ENCODE assay signal across 31 mouse cellular contexts in the genomic region with DNA sequence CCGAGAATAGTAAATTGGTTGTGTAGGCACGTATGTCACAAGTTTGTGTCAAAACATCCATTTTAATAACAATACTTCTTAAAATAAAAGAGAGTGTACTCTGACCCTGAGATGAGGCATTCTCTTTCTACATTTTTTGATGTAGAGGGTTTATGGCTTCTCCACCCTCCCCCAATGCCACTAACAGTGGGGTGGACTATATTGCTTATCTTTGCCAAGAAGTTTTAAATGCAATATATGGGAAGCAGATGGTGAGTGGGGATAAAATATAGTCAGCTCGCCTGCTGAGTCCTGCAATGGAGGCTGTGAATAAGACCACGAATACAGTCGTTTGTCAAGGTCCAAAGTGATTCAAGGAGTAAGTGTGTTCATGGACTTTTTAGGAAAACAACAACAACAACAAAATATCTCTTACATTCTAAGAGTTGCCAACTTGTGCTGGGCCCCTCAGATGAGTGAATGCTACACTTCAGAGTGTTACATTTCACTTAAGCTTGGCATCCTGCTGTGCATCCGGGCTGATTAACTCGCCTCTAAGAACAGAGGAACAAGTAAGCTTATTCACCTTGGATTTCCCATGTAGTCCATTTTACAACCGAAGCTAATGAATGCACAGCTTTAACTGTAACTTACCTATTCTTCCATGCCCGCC. TPM values are rescaled to one million over a fixed set of nuclear protein-coding genes. Genes with fewer than 3 reads are reported as not detected.
A peak's percentile ranks its signal among the peaks of the same experiment; 100 is the strongest.
DNase-seq lines count a peak whose midpoint lies in the region; ATAC-seq and TF ChIP-seq lines count a peak whose summit lies in the region.
"Had no signal": no experiment of that assay in that cellular context is flagged by ENCODE, and none has a peak within 500 bp of the region (broad histone marks: within the 10 kb centered on the region; RNA-seq: fewer than 3 reads in every experiment).

No protein-coding gene starts in this region.

- no peaks in the 10 kb centered on the region for H3K27me3 ChIP-seq in forebrain, embryonic 16.5 days (replicated peaks; ENCODE audit: control insufficient read depth, insufficient read depth, low read length)
- no peaks in the 10 kb centered on the region for H3K27me3 ChIP-seq in forebrain, embryonic 12.5 days
- no peaks in the 10 kb centered on the region for H3K27me3 ChIP-seq in midbrain, embryonic 11.5 days (ENCODE audit: control insufficient read depth, insufficient read depth, low read length)
- H3K27me3 ChIP-seq in midbrain, embryonic 13.5 days = no peaks in the 10 kb centered on the region
- no peaks in the 10 kb centered on the region for H3K27me3 ChIP-seq in limb, embryonic 14.5 days (ENCODE audit: control insufficient read depth, insufficient read depth, low read length)
- H3K27me3 ChIP-seq in kidney, adult 2 months (replicated peaks; ENCODE audit: control insufficient read depth, insufficient read depth, low read length) = no peaks in the 10 kb centered on the region
- H3K27me3 ChIP-seq: embryonic facial prominence, embryonic 13.5 days; kidney, embryonic 15.5 days; neural tube, embryonic 12.5 days; Patski; stomach, embryonic 15.5 days had no signal

- TF ChIP-seq CTCF in kidney, adult 2 months (conservative IDR thresholded peaks at IDR 0.05; ENCODE audit: insufficient read depth, insufficient read length, low read depth, low read length) = no peak

- peak; percentile 36; the same call in 1 of the 2 replicates for ATAC-seq in forebrain, embryonic 16.5 days
- no peak for ATAC-seq in forebrain, embryonic 12.5 days (ENCODE audit: low FRiP score)
- ATAC-seq in midbrain, embryonic 11.5 days (ENCODE audit: low FRiP score) = no peak
- ATAC-seq in midbrain, embryonic 13.5 days = no peak
- ATAC-seq in limb, embryonic 14.5 days (ENCODE audit: low FRiP score, low read depth) = peak; percentile 55; the same call in 1 of the 2 replicates
- ATAC-seq: inflammation-experienced regulatory T-cells, adult 6 months; midbrain, embryonic 16.5 days; Patski had no signal

- H3K4me1 ChIP-seq in forebrain, embryonic 16.5 days (replicated peaks; ENCODE audit: control insufficient read depth, insufficient read depth, low read length) = no peaks in the 10 kb centered on the region
- H3K4me1 ChIP-seq in forebrain, embryonic 12.5 days = 0 out of 2 replicates have a peak, but pooled peaks cover 6% of the 10 kb centered on the region
- no peaks in the 10 kb centered on the region for H3K4me1 ChIP-seq in midbrain, embryonic 11.5 days (ENCODE audit: control insufficient read depth, insufficient read depth, low read length)
- peaks cover 8% of the 10 kb centered on the region; the same call in 1 of the 2 replicates for H3K4me1 ChIP-seq in midbrain, embryonic 13.5 days (replicated peaks)
- H3K4me1 ChIP-seq in limb, embryonic 14.5 days (ENCODE audit: control insufficient read depth, insufficient read depth, low read length) = peaks cover 2% of the 10 kb centered on the region; the same call in 1 of the 2 replicates
- H3K4me1 ChIP-seq in kidney, adult 2 months (ENCODE audit: control insufficient read depth, insufficient read depth, low read length) = peaks cover 2% of the 10 kb centered on the region; the same call in 1 of the 2 replicates
- H3K4me1 ChIP-seq: embryonic facial prominence, embryonic 13.5 days; hindbrain, embryonic 10.5 days; kidney, embryonic 15.5 days; neural tube, embryonic 12.5 days; stomach, embryonic 15.5 days had no signal

- H3K4me3 ChIP-seq in forebrain, embryonic 16.5 days (replicated peaks; ENCODE audit: low read length) = no peak overlapping the region
- no peak overlapping the region for H3K4me3 ChIP-seq in forebrain, embryonic 12.5 days (replicated peaks)
- H3K4me3 ChIP-seq in midbrain, embryonic 11.5 days (ENCODE audit: low read depth, low read length) = no peak overlapping the region
- H3K4me3 ChIP-seq in midbrain, embryonic 13.5 days (replicated peaks) = no peak overlapping the region
- no peak overlapping the region for H3K4me3 ChIP-seq in limb, embryonic 14.5 days (replicated peaks; ENCODE audit: low read length)
- H3K4me3 ChIP-seq in kidney, adult 2 months (ENCODE audit: insufficient read depth, low read depth, low read length) = no peak overlapping the region
- H3K4me3 ChIP-seq: embryonic facial prominence, embryonic 13.5 days; forebrain, embryonic 10.5 days; hindbrain, embryonic 10.5 days; kidney, embryonic 15.5 days; neural tube, embryonic 12.5 days; stomach, embryonic 15.5 days had no signal

- H3K4me2 ChIP-seq in forebrain, embryonic 16.5 days (ENCODE audit: low read length) = no peak overlapping the region
- H3K4me2 ChIP-seq in forebrain, embryonic 12.5 days = no peak overlapping the region
- H3K4me2 ChIP-seq in midbrain, embryonic 11.5 days = no peak overlapping the region
- H3K4me2 ChIP-seq in midbrain, embryonic 13.5 days (replicated peaks) = no peak overlapping the region
- no peak overlapping the region for H3K4me2 ChIP-seq in limb, embryonic 14.5 days (replicated peaks; ENCODE audit: low read depth, low read length, severe bottlenecking)
- H3K4me2 ChIP-seq: embryonic facial prominence, embryonic 13.5 days; kidney, embryonic 15.5 days; neural tube, embryonic 12.5 days; stomach, embryonic 15.5 days had no signal

- no peaks in the 10 kb centered on the region for H3K9me3 ChIP-seq in forebrain, embryonic 16.5 days (ENCODE audit: control insufficient read depth, low read length)
- H3K9me3 ChIP-seq in forebrain, embryonic 12.5 days = peaks cover 7% of the 10 kb centered on the region; the same call in 1 of the 2 replicates
- H3K9me3 ChIP-seq in midbrain, embryonic 11.5 days (ENCODE audit: control insufficient read depth, low read length) = no peaks in the 10 kb centered on the region
- 0 out of 2 replicates have a peak, but pooled peaks cover 3% of the 10 kb centered on the region for H3K9me3 ChIP-seq in midbrain, embryonic 13.5 days
- no peaks in the 10 kb centered on the region for H3K9me3 ChIP-seq in limb, embryonic 14.5 days (ENCODE audit: control insufficient read depth, low read length)
- H3K9me3 ChIP-seq: kidney, embryonic 15.5 days; neural tube, embryonic 12.5 days; stomach, embryonic 15.5 days had no signal

- TF ChIP-seq POLR2A in limb, embryonic 14.5 days (IDR thresholded peaks at IDR 0.05; ENCODE audit: borderline replicate concordance, extremely low read depth, insufficient read depth, insufficient read length) = no peak
- TF ChIP-seq POLR2A in kidney, adult 2 months (IDR thresholded peaks at IDR 0.05; ENCODE audit: low read depth, low read length) = no peak

- peak; percentile 54 for DNase-seq in midbrain, embryonic 11.5 days (ENCODE audit: low spot score, missing footprints)
- peak; percentile 33 for DNase-seq in hindlimb bud, embryonic 11.5 days (ENCODE audit: extremely low spot score, low read depth, low spot score)
- no peak for DNase-seq in limb, embryonic 14.5 days (ENCODE audit: low spot score)
- no peak for DNase-seq in testis, postnatal 10 days (ENCODE audit: low spot score)
- no peak for DNase-seq in kidney, adult 2 months
- DNase-seq: adrenal gland, postnatal 14 days; cerebellum, adult 18-20 months; cerebellum, postnatal 10 days; heart, postnatal 14 days; kidney, adult 11 months; kidney, postnatal 25 days; liver; lung, adult 2 months; lung, postnatal 10 days; right cerebral cortex, postnatal 25 days; thymus, adult 18-20 months; thymus, postnatal 25 days had no signal

- no peaks in the 10 kb centered on the region for H3K36me3 ChIP-seq in forebrain, embryonic 16.5 days (ENCODE audit: control insufficient read depth, insufficient read depth)
- no peaks in the 10 kb centered on the region for H3K36me3 ChIP-seq in forebrain, embryonic 12.5 days (replicated peaks)
- H3K36me3 ChIP-seq in midbrain, embryonic 11.5 days (ENCODE audit: control insufficient read depth, insufficient read depth, low read length) = no peaks in the 10 kb centered on the region
- H3K36me3 ChIP-seq in midbrain, embryonic 13.5 days = no peaks in the 10 kb centered on the region
- no peaks in the 10 kb centered on the region for H3K36me3 ChIP-seq in limb, embryonic 14.5 days (ENCODE audit: control insufficient read depth, insufficient read depth, low read length)
- no peaks in the 10 kb centered on the region for H3K36me3 ChIP-seq in kidney, adult 2 months (ENCODE audit: control insufficient read depth, insufficient read depth, low read length)
- H3K36me3 ChIP-seq: embryonic facial prominence, embryonic 13.5 days; forebrain, embryonic 10.5 days; hindbrain, embryonic 10.5 days; kidney, embryonic 15.5 days; neural tube, embryonic 12.5 days; stomach, embryonic 15.5 days had no signal

- H3K9ac ChIP-seq in forebrain, embryonic 16.5 days (replicated peaks; ENCODE audit: low read depth, low read length) = no peak overlapping the region
- no peak overlapping the region for H3K9ac ChIP-seq in forebrain, embryonic 12.5 days
- H3K9ac ChIP-seq in midbrain, embryonic 11.5 days (ENCODE audit: low read length) = no peak overlapping the region
- H3K9ac ChIP-seq in midbrain, embryonic 13.5 days (replicated peaks) = no peak overlapping the region
- H3K9ac ChIP-seq in limb, embryonic 14.5 days (ENCODE audit: low read depth, low read length, severe bottlenecking) = no peak overlapping the region
- H3K9ac ChIP-seq: embryonic facial prominence, embryonic 13.5 days; kidney, embryonic 15.5 days; liver, embryonic 14.5 days; neural tube, embryonic 12.5 days; stomach, embryonic 15.5 days had no signal

- H3K27ac ChIP-seq in forebrain, embryonic 16.5 days (ENCODE audit: low read length) = no peak overlapping the region
- H3K27ac ChIP-seq in forebrain, embryonic 12.5 days = no peak overlapping the region
- no peak overlapping the region for H3K27ac ChIP-seq in midbrain, embryonic 11.5 days (ENCODE audit: low read depth, low read length)
- H3K27ac ChIP-seq in midbrain, embryonic 13.5 days = no peak overlapping the region
- no peak overlapping the region for H3K27ac ChIP-seq in limb, embryonic 14.5 days (replicated peaks; ENCODE audit: low read depth, low read length)
- H3K27ac ChIP-seq in kidney, adult 2 months (ENCODE audit: insufficient read depth, low read depth, low read length) = no peak overlapping the region
- H3K27ac ChIP-seq: embryonic facial prominence, embryonic 13.5 days; forebrain, embryonic 10.5 days; hindbrain, embryonic 10.5 days; kidney, embryonic 15.5 days; liver, embryonic 14.5 days; neural tube, embryonic 12.5 days; stomach, embryonic 15.5 days had no signal

- WGBS in forebrain, embryonic 16.5 days = 20% methylated on average over 9 of the region's 9 CpGs
- 33% methylated on average over 9 of the region's 9 CpGs for WGBS in forebrain, embryonic 12.5 days
- 45% methylated on average over 9 of the region's 9 CpGs for whole genome bisulfite sequencing in midbrain, embryonic 11.5 days
- WGBS in midbrain, embryonic 13.5 days = 44% methylated on average over 9 of the region's 9 CpGs
- WGBS in limb, embryonic 14.5 days = 28% methylated on average over 9 of the region's 9 CpGs
- 72% methylated on average over 9 of the region's 9 CpGs for WGBS in kidney, adult 2 months

RNA-seq across cellular contexts. Expression of a gene that starts 18.2 kb away (rescaled TPM):
- polyA plus RNA-seq in forebrain, embryonic 16.5 days (2015; fragmentation: Nextera tagmentation; extraction: Ambion mirVana) = 1.8 and 3.5 TPM in 2 replicates
- polyA plus RNA-seq in forebrain, embryonic 12.5 days (2016; fragmentation: Nextera tagmentation; extraction: Ambion mirVana) = 0.23 and 0.26 TPM in 2 replicates
- polyA plus RNA-seq in midbrain, embryonic 11.5 days (2014; fragmentation: Nextera tagmentation; extraction: Ambion mirVana) = 0.10 and 0.11 TPM in 2 replicates
- 1.2 and 1.6 TPM in 2 replicates for polyA plus RNA-seq in midbrain, embryonic 13.5 days (2015; fragmentation: Nextera tagmentation; extraction: Ambion mirVana)
- polyA plus RNA-seq in limb, embryonic 14.5 days (2012; rRNA removed) = 0.10 and 0.12 TPM in 2 replicates
- 0.12 TPM in 1 of 2 replicates, not detected in the other for polyA plus RNA-seq in limb, embryonic 14.5 days (2014; fragmentation: Nextera tagmentation; extraction: Ambion mirVana)
- polyA plus RNA-seq in kidney, adult 2 months (2012; rRNA removed) = 0.36 and 0.42 TPM in 2 replicates
- polyA plus RNA-seq: heart, embryonic 14.5 days; hindbrain, embryonic 10.5 days; liver, embryonic 14.5 days; lung, adult 2 months had no signal

Comparison
In these comparisons a context has a peak if more than half of its experiments do, and no peak if none do; other contexts are left out.
1. ATAC-seq: peak in forebrain, embryonic 16.5 days (single experiment) and limb, embryonic 14.5 days (single experiment); none in forebrain, embryonic 12.5 days (single experiment), midbrain, embryonic 11.5 days (single experiment) and midbrain, embryonic 13.5 days (single experiment).
2. DNase-seq: peak in midbrain, embryonic 11.5 days (single experiment) and hindlimb bud, embryonic 11.5 days (single experiment); none in limb, embryonic 14.5 days (single experiment), testis, postnatal 10 days (single experiment) and kidney, adult 2 months (single experiment).